Mouse (Mus musculus) C2C12 (cell line): ENCODE measurements around the gene Pip4k2c. TPM values are rescaled to one million over a fixed set of nuclear protein-coding genes. Genes with fewer than 3 reads are reported as not detected.
"Not testable (repeated sequence)": the region's sequence is repeated elsewhere in the genome, so short reads cannot be mapped to it uniquely, and the experiment has no call there.

Source experiments
- H3K27me3 ChIP-seq: one replicate; pipeline ENCODE4 v1.6.1; 2011; ENCODE audit not compliant: control insufficient read depth, insufficient read depth, insufficient read length
- H3K36me3 ChIP-seq: one replicate; pipeline ENCODE4 v1.6.1; 2011; ENCODE audit not compliant: control insufficient read depth, insufficient read depth
- H3K4me3 ChIP-seq: one replicate; pipeline ENCODE4 v1.5.1; 2011; ENCODE audit warnings: mild to moderate bottlenecking, control low read depth; ENCODE audit not compliant: poor library complexity, insufficient read depth, severe bottlenecking
- H3K79me2 ChIP-seq: one replicate; pipeline ENCODE4 v1.6.1; 2011; ENCODE audit not compliant: control insufficient read depth, insufficient read depth
- H3K79me3 ChIP-seq: one replicate; pipeline ENCODE4 v1.6.1; 2011; ENCODE audit warnings: low read depth, control low read depth
- H3ac ChIP-seq: one replicate; pipeline ENCODE3; 2011; ENCODE audit warnings: low read depth; ENCODE audit not compliant: control insufficient read depth, insufficient read length
- CEBPB ChIP-seq: IDR thresholded peaks from one replicate; pipeline ENCODE4 v1.6.1; 2011; ENCODE audit warnings: low read depth, mild to moderate bottlenecking, control low read depth, moderate library complexity
- CTCF ChIP-seq: IDR thresholded peaks from one replicate; pipeline ENCODE4 v1.5.1; 2011; ENCODE audit not compliant: control insufficient read depth, insufficient read depth, insufficient read length
- FOSL1 ChIP-seq: IDR thresholded peaks from one replicate; pipeline ENCODE4 v1.8.0; 2011; ENCODE audit warnings: mild to moderate bottlenecking, low read length; ENCODE audit not compliant: poor library complexity, insufficient read depth, severe bottlenecking
- MAX ChIP-seq: IDR thresholded peaks from one replicate; pipeline ENCODE4 v1.6.1; 2011; ENCODE audit warnings: mild to moderate bottlenecking, control low read depth
- MYOD1 ChIP-seq: IDR thresholded peaks from one replicate; pipeline ENCODE4 v1.6.1; 2011; ENCODE audit warnings: low read depth; ENCODE audit not compliant: control insufficient read depth, insufficient read length
- MYOG ChIP-seq: IDR thresholded peaks from one replicate; pipeline ENCODE4 v1.6.1; 2011; ENCODE audit not compliant: control insufficient read depth, insufficient read length; ENCODE audit errors: extremely low read depth
- USF1 ChIP-seq: IDR thresholded peaks from one replicate; pipeline ENCODE4 v1.6.1; 2011; ENCODE audit warnings: low read depth, mild to moderate bottlenecking, control low read depth, moderate library complexity
- polyA plus RNA-seq: library from polyadenylated mRNA; unstranded; fragments of >200 nt; fragmentation: generic; extraction: Trizol; gene quantifications from one replicate; pipeline ENCODE4 v1.2.1, GENCODE M21; 2012; ENCODE audit warnings: missing spikeins

The Pip4k2c gene
- polyA plus RNA-seq, 1 experiment = 25.8 TPM

- H3K36me3 ChIP-seq = no peaks in the 10 kb centered on the region
- H3K27me3 ChIP-seq = no peaks in the 10 kb centered on the region
- H3K79me2 ChIP-seq = no peaks in the 10 kb centered on the region
- no peak overlapping the region for H3ac ChIP-seq
- no peaks in the 10 kb centered on the region for H3K79me3 ChIP-seq
- TF ChIP-seq MYOD1 = no peak
- H3K4me3 ChIP-seq = no peak overlapping the region
Observed at GRCm38 (mm10) chr10:127153323-127153722, 58.1 kb downstream of the Pip4k2c start.

GRCm38 (mm10) chr10:127152556-127152955, 58.8 kb downstream of the Pip4k2c start:
- not testable (repeated sequence) for H3ac ChIP-seq, H3K79me3 ChIP-seq

GRCm38 (mm10) chr10:127151233-127151632, 60.2 kb downstream of the Pip4k2c start:
- not testable (repeated sequence) for H3K79me2 ChIP-seq, H3ac ChIP-seq, H3K36me3 ChIP-seq, H3K4me3 ChIP-seq, H3K27me3 ChIP-seq, H3K79me3 ChIP-seq

More at GRCm38 (mm10) chr10:127152556-127152955, 58.8 kb downstream of the Pip4k2c start:
- H3K36me3 ChIP-seq, H3K79me2 ChIP-seq, H3K27me3 ChIP-seq, H3K4me3 ChIP-seq: not testable (repeated sequence)

GRCm38 (mm10) chr10:127150471-127150872, 60.9 kb downstream of the Pip4k2c start:
- TF ChIP-seq USF1 (no peak), MAX (peak; percentile 31), FOSL1 (peak; percentile 54)
- H3K27me3 ChIP-seq = no peaks in the 10 kb centered on the region
- H3K4me3 ChIP-seq = no peak overlapping the region
- no peaks in the 10 kb centered on the region for H3K79me2 ChIP-seq
- peak overlapping the region; percentile 32 for H3ac ChIP-seq
- H3K79me3 ChIP-seq = no peaks in the 10 kb centered on the region
- H3K36me3 ChIP-seq = no peaks in the 10 kb centered on the region

- TF ChIP-seq MYOG (no peak), MAX (no peak), USF1 (no peak), FOSL1 (no peak), CTCF (no peak), CEBPB (no peak), MYOD1 (no peak)
- Histone ChIP-seq H3K27me3 (no peaks in the 10 kb centered on the region), H3K79me3 (no peaks in the 10 kb centered on the region), H3K79me2 (no peaks in the 10 kb centered on the region), H3K36me3 (no peaks in the 10 kb centered on the region), H3ac (no peak overlapping the region), H3K4me3 (no peak overlapping the region)
Observed at GRCm38 (mm10) chr10:127147135-127147534, 64.2 kb downstream of the Pip4k2c start.

Other genes starting within 250 kb of the Pip4k2c start
- 57.5 TPM for gene Ctdsp2, start 232.9 kb downstream of the Pip4k2c start, polyA plus RNA-seq
- 0.13 TPM for gene Avil, start 210.9 kb downstream of the Pip4k2c start, polyA plus RNA-seq
- gene Tsfm, start 180.7 kb downstream of the Pip4k2c start, polyA plus RNA-seq = 66.0 TPM
- 31.3 TPM for gene Mettl1, start 170.2 kb downstream of the Pip4k2c start, polyA plus RNA-seq
- 0.22 TPM for gene Eef1akmt3, start 170.1 kb downstream of the Pip4k2c start, polyA plus RNA-seq
- gene Cyp27b1, start 163.3 kb downstream of the Pip4k2c start, polyA plus RNA-seq = 0.20 TPM
- gene March9, start 151.4 kb downstream of the Pip4k2c start, polyA plus RNA-seq = 3.0 TPM
- gene Cdk4, start 148.1 kb downstream of the Pip4k2c start, polyA plus RNA-seq = 714 TPM
- 118 TPM for gene Tspan31, start 141.3 kb downstream of the Pip4k2c start, polyA plus RNA-seq
- gene Agap2, start 136.3 kb downstream of the Pip4k2c start, polyA plus RNA-seq = 3.2 TPM
- gene Os9, start 90.5 kb downstream of the Pip4k2c start, polyA plus RNA-seq = 35.6 TPM
- gene B4galnt1, start 46.4 kb downstream of the Pip4k2c start, polyA plus RNA-seq = 23.8 TPM
- 2.9 TPM for gene Slc26a10, start 30.9 kb downstream of the Pip4k2c start, polyA plus RNA-seq
- 31.8 TPM for gene Arhgef25, start 21.5 kb downstream of the Pip4k2c start, polyA plus RNA-seq
- gene Dtx3, start 15.9 kb downstream of the Pip4k2c start, polyA plus RNA-seq = 24.4 TPM
- 0.29 TPM for gene Kif5a, start 51.8 kb upstream of the Pip4k2c start, polyA plus RNA-seq
- 170 TPM for gene Dctn2, start 54.8 kb upstream of the Pip4k2c start, polyA plus RNA-seq
- gene Mbd6, start 77.4 kb upstream of the Pip4k2c start, polyA plus RNA-seq = 15.2 TPM
- 155 TPM for gene Mars, start 100.2 kb upstream of the Pip4k2c start, polyA plus RNA-seq
- gene Arhgap9, start 110.4 kb upstream of the Pip4k2c start, polyA plus RNA-seq = 0.78 TPM
- 1.6 TPM for gene Gli1, start 130.4 kb upstream of the Pip4k2c start, polyA plus RNA-seq
- gene Inhbe, start 142.8 kb upstream of the Pip4k2c start, polyA plus RNA-seq = not detected
- gene Inhbc, start 158.8 kb upstream of the Pip4k2c start, polyA plus RNA-seq = not detected
- 31.0 TPM for gene R3hdm2, start 168.7 kb upstream of the Pip4k2c start, polyA plus RNA-seq